ENCODE assay signal across 14 mouse cellular contexts in genomic region chr2:167358499-167358898, GRCm38 (mm10). TPM values are rescaled to one million over a fixed set of nuclear protein-coding genes. Genes with fewer than 3 reads are reported as not detected.
DNase-seq lines count a peak whose midpoint lies in the region; ATAC-seq and TF ChIP-seq lines count a peak whose summit lies in the region.
"Had no signal": no experiment of that assay in that cellular context is flagged by ENCODE, and none has a peak within 500 bp of the region (broad histone marks: within the 10 kb centered on the region; RNA-seq: fewer than 3 reads in every experiment).

No protein-coding gene starts in this region.

- H3K79me2 ChIP-seq in macrophage (ENCODE audit: inconsistent target) = peaks cover 39% of the 10 kb centered on the region

- no peak overlapping the region for H3K27ac ChIP-seq in heart, embryonic 11.5 days (ENCODE audit: low read depth, low read length)
- H3K27ac ChIP-seq in macrophage = peak overlapping the region; percentile 97
- H3K27ac ChIP-seq in intestine, postnatal 0 days (ENCODE audit: low read depth, low read length) = no peak overlapping the region
- no peak overlapping the region for H3K27ac ChIP-seq in hindbrain, embryonic 13.5 days
- H3K27ac ChIP-seq: forebrain, embryonic 12.5 days; hindbrain, embryonic 15.5 days had no signal

- 71% methylated on average over 2 of the region's 2 CpGs for WGBS in heart, embryonic 11.5 days (ENCODE audit: insufficient replicate concordance)
- WGBS in macrophage (ENCODE audit: missing documents) = 14% methylated on average over 2 of the region's 2 CpGs
- WGBS in intestine, postnatal 0 days = 63% methylated on average over 2 of the region's 2 CpGs
- WGBS in hindbrain, embryonic 13.5 days = 88% methylated on average over 2 of the region's 2 CpGs

- H3K9ac ChIP-seq in heart, embryonic 11.5 days (ENCODE audit: low read depth, low read length) = no peak overlapping the region
- no peak overlapping the region for H3K9ac ChIP-seq in intestine, postnatal 0 days (ENCODE audit: low read depth, low read length)
- H3K9ac ChIP-seq in hindbrain, embryonic 13.5 days = no peak overlapping the region
- H3K9ac ChIP-seq: forebrain, embryonic 12.5 days; hindbrain, embryonic 15.5 days had no signal

- TF ChIP-seq CTCF in intestine, postnatal 0 days (IDR thresholded peaks at IDR 0.05; ENCODE audit: low read depth) = no peak

- no peaks in the 10 kb centered on the region for H3K4me1 ChIP-seq in heart, embryonic 11.5 days (ENCODE audit: control insufficient read depth, insufficient read depth, low read length)
- H3K4me1 ChIP-seq in intestine, postnatal 0 days (replicated peaks; ENCODE audit: control insufficient read depth, insufficient read depth, low read length) = 0 out of 2 replicates have a peak, but pooled peaks cover 5% of the 10 kb centered on the region
- H3K4me1 ChIP-seq in hindbrain, embryonic 13.5 days (replicated peaks) = no peaks in the 10 kb centered on the region; the same call in 1 of the 2 replicates
- H3K4me1 ChIP-seq: hindbrain, embryonic 15.5 days had no signal

- no peaks in the 10 kb centered on the region for H3K27me3 ChIP-seq in heart, embryonic 11.5 days (ENCODE audit: control insufficient read depth, insufficient read depth, low read length)
- no peaks in the 10 kb centered on the region for H3K27me3 ChIP-seq in intestine, postnatal 0 days (replicated peaks; ENCODE audit: control insufficient read depth, insufficient read depth, low read length)
- H3K27me3 ChIP-seq in hindbrain, embryonic 13.5 days = no peaks in the 10 kb centered on the region
- H3K27me3 ChIP-seq: forebrain, embryonic 12.5 days; hindbrain, embryonic 15.5 days had no signal

- H3K9me3 ChIP-seq in heart, embryonic 11.5 days (replicated peaks; ENCODE audit: control insufficient read depth, low read length) = no peaks in the 10 kb centered on the region
- H3K9me3 ChIP-seq in intestine, postnatal 0 days (ENCODE audit: control insufficient read depth) = no peaks in the 10 kb centered on the region
- H3K9me3 ChIP-seq in hindbrain, embryonic 13.5 days = no peaks in the 10 kb centered on the region
- H3K9me3 ChIP-seq: forebrain, embryonic 12.5 days; hindbrain, embryonic 15.5 days had no signal

- no peak overlapping the region for H3K4me3 ChIP-seq in heart, embryonic 11.5 days (ENCODE audit: low read depth, low read length)
- peak overlapping the region; percentile 50; the same call in 1 of the 2 replicates for H3K4me3 ChIP-seq in macrophage (ENCODE audit: inconsistent target)
- H3K4me3 ChIP-seq in intestine, postnatal 0 days (ENCODE audit: low read depth, low read length) = no peak overlapping the region
- no peak overlapping the region for H3K4me3 ChIP-seq in hindbrain, embryonic 13.5 days
- H3K4me3 ChIP-seq: forebrain, embryonic 12.5 days; hindbrain, embryonic 15.5 days had no signal

- no peak overlapping the region for H3K4me2 ChIP-seq in heart, embryonic 11.5 days
- H3K4me2 ChIP-seq in intestine, postnatal 0 days (replicated peaks; ENCODE audit: low read depth) = no peak overlapping the region
- no peak overlapping the region for H3K4me2 ChIP-seq in hindbrain, embryonic 13.5 days
- H3K4me2 ChIP-seq: forebrain, embryonic 12.5 days; hindbrain, embryonic 15.5 days had no signal

- DNase-seq in heart, adult 11 months = peak; percentile 98
- peak; percentile 68 for DNase-seq in CD4-positive helper T cell, adult 2 months (ENCODE audit: low read depth, low spot score)
- DNase-seq in urinary bladder, adult 18-20 months (ENCODE audit: low spot score in 2 of 2) = no peak
- DNase-seq: adrenal gland, adult 2 months; cerebellum, adult 2 months; left cerebral cortex, postnatal 4 days; right cerebral cortex, postnatal 4 days had no signal

- H3K36me3 ChIP-seq in heart, embryonic 11.5 days (ENCODE audit: control insufficient read depth, insufficient read depth, low read length) = no peaks in the 10 kb centered on the region
- no peaks in the 10 kb centered on the region for H3K36me3 ChIP-seq in macrophage (ENCODE audit: inconsistent target)
- H3K36me3 ChIP-seq in intestine, postnatal 0 days (ENCODE audit: control insufficient read depth, insufficient read depth) = no peaks in the 10 kb centered on the region
- no peaks in the 10 kb centered on the region for H3K36me3 ChIP-seq in hindbrain, embryonic 13.5 days
- H3K36me3 ChIP-seq: forebrain, embryonic 12.5 days; hindbrain, embryonic 15.5 days had no signal

- ATAC-seq in heart, embryonic 11.5 days (replicated peaks; ENCODE audit: insufficient number of reproducible peaks, low FRiP score, low TSS enrichment) = no peak
- ATAC-seq in granulocyte monocyte progenitor cell, adult 5-6 weeks (replicated peaks; ENCODE audit: poor library complexity, severe bottlenecking) = peak; percentile 93
- no peak for ATAC-seq in intestine, postnatal 0 days
- no peak for ATAC-seq in hindbrain, embryonic 13.5 days (ENCODE audit: low FRiP score)

RNA-seq across cellular contexts. Expression of gene B4galt5, which starts 9.5 kb away (rescaled TPM):
- polyA plus RNA-seq in heart, embryonic 11.5 days (2014; fragmentation: Nextera tagmentation; extraction: Ambion mirVana) = 16.1 and 24.5 TPM in 2 replicates
- total RNA-seq in granulocyte monocyte progenitor cell, adult 5-6 weeks (2014; fragmentation: Nextera tagmentation) = 12.3 and 19.3 TPM in 2 replicates
- 5.0 and 13.1 TPM in 2 replicates for total RNA-seq in granulocyte monocyte progenitor cell, adult 5-6 weeks (2017)
- 100 to 1,000 TPM; 105 to 608 (median 250) TPM for total RNA-seq in macrophage (2018; cell fraction: chromatin; rRNA removed)
- total RNA-seq in macrophage (2018; cell fraction: cytosol; rRNA removed) = 100 to 1,000 TPM in 24 of 26 experiments, 10 to 100 TPM in 2; 82.2 to 467 (median 135) TPM
- 100 to 1,000 TPM; 170 to 581 (median 315) TPM for total RNA-seq in macrophage (2018; cell fraction: nucleus; rRNA removed)
- 64.6 to 115 TPM (median 81.1 TPM) in 3 replicates for polyA plus RNA-seq in macrophage (2018)
- 22.4 and 26.6 TPM in 2 replicates for polyA plus RNA-seq in intestine, postnatal 0 days (2015; fragmentation: Nextera tagmentation; extraction: Ambion mirVana)
- 12.3 and 12.5 TPM in 2 replicates for polyA plus RNA-seq in hindbrain, embryonic 13.5 days (2015; fragmentation: Nextera tagmentation; extraction: Ambion mirVana)

Comparison
In these comparisons a context has a peak if more than half of its experiments do, and no peak if none do; other contexts are left out.
1. DNase-seq: peak in heart, adult 11 months (single experiment) and CD4-positive helper T cell, adult 2 months (single experiment); none in urinary bladder, adult 18-20 months (0 of 2).